Mouse (Mus musculus) common myeloid progenitor, adult 5-6 weeks (primary cell): ENCODE measurements at regions not wholly inside any gene's neighbourhood (a gene's known extent, or its start where the extent isn't known, plus 50 kb on each side); places are given as distances from the start of the nearest gene placed in this dataset.

Experiments used
- ATAC-seq: replicated peaks from 2 replicates; pipeline ENCODE4 v1.8.0; 2016; ENCODE audit warnings: low read depth, mild to moderate bottlenecking, moderate TSS enrichment, inconsistent platforms; ENCODE audit not compliant: poor library complexity, severe bottlenecking

DNA sequence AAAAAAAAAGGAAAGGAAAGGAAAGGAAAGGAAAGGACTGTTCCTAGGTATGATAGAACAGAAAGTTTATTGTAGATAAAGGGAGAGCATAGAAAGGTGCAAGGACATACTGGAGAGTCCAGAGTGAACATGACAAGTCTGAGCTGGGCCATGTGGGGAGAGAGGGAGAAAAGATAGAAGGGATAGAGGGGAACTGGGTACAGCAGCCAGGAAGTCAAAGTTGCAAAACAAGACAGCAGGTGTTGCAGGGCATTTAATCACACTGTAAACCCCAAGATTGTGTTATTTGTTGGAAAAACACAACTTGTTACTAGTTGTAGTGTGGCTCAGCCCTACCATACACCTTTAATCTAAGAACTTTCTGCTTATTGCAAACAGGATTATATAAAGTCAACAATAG lies 110.6 kb upstream of the Gm28710 start:
- ATAC-seq: peak; percentile 47; the same call in 1 of the 2 replicates

DNA sequence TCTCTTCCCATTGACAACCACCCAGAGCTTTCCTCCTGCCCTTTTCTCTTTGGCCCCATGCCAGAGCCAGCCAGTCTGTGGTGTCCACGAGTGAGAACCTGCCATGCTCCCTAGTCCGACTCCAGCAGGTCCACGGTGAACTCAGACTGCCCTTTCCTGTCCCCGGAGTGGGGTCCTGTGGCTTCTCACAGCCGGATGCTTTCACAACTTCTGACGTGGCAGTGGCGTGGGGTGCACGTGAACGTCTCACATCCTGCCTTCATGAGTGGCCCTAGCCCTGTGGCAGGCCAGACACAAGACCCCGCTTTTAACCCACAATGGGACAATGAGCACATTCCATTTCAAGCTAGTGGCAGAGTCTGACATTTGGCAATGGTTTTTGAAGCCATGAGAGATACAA lies 107.5 kb upstream of the Gm28710 start:
- no peak for ATAC-seq

DNA sequence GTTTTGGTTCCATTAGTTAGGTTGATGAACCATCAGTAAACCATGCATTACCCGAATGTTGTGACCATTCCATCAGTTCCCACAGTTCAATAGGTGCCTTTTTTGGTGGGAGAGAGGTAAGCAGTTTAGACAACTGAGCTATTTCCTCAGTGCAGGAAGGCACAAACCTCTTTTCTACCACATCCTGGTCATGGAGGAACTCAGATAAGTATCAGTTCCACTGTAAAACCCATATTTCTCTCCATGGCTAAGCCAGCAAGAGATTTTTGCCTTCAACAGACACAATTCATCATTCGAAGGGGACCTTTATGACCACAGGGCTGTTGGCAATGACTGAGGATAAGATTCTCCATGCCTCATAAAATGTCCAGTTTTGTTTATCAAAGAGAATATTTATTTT lies 92.3 kb upstream of the Gm28710 start:
- peak; percentile 89 for ATAC-seq

DNA sequence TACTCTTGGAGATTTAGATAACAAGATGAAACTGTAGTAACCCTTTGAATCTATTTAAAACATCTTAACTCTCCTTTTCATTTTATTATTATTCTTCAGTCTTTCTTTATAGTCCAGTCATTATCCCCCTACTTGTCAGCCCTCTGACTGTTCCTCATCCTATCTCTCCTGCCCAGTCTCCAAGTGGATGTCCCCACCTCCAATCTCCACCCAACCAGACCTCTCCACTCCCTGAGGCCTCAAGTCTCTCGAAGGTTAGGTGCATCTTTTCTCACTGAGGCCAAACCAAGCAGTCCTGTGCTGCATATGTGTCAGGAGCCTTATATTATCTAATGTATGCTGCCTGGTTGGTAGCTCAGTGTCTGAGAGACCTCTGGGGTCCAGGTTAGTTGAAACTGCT lies 91.1 kb upstream of the Gm28710 start:
- no peak for ATAC-seq

DNA sequence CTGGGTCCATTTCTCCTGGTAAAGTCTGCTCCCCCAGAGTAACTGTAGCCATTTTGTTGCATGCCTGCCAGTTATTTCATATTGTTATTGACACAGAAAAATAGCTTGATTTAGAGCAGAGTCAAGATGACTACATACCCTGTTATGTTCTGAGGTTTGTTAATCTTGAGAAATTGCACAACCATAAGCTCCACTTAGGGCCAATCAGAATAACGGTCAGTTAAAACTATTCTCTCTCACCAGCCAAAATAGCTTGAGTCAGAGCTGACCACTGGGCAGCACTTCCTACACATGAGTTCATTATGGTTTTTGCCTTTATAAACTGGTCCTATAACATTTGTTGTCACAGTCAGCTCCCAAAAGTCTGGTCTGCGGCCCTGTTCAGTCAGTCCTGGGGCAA lies 88.9 kb upstream of the Gm28710 start:
- ATAC-seq: no peak

DNA sequence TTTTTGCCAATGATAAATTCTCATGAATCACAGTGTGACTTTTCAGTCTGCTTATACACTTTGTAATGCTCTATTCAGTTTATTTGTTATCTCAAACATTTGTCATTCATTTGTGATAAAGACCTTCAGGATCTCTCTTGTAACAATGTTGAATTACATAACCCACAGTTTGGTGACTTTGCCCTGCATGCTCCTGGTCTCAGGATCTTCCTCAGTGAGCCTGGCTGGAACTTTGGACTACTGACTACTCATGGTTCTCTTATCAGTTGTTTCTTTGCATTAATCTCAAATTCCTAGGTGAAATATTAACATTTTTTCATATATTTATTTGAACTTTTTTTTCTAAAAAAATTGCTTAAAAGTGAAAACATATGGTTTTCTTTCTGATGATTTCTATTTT lies 75.7 kb upstream of the Gm28710 start:
- ATAC-seq: no peak

DNA sequence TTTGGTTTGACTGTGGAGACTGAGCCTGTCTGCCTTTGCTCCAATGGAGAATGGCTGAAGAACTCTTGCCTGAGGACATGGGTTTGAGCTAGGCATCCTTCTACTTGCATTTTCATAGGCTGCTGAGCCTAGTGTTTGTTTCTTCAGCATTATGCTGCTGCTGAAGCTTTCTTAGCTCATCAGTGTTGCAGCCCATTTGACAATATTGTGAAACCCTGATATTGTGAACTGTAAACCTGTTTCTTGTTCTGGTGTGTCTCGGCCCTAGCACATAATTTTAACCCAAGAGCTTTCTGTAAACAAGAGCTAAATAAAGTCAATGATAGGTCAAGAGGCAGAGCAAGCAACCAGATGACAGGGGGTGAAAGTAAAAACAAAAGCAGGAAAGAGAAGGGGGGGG lies 75.2 kb upstream of the Gm28710 start:
- no peak for ATAC-seq

DNA sequence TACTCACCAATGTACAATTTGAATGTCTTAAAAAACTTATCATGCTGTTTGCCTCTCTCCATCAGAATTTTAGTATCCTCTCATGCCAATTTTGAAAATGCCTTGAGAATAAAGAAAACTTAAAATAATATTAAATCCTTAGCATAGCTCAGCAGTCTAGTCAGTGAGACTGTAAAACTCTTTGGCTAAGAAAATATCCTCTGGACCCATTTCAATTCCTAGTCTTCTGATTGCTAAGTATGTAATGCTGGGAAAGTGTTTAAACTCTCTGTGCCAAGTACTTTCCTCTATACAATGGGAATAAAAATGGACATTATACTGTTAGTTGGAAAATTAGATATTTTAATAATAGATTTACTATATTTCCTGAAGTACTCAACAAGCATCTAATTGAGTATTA lies 66.8 kb upstream of the Gm28710 start:
- no peak for ATAC-seq
